Mouse (Mus musculus): ENCODE data around the gene Ehhadh.

DNA sequence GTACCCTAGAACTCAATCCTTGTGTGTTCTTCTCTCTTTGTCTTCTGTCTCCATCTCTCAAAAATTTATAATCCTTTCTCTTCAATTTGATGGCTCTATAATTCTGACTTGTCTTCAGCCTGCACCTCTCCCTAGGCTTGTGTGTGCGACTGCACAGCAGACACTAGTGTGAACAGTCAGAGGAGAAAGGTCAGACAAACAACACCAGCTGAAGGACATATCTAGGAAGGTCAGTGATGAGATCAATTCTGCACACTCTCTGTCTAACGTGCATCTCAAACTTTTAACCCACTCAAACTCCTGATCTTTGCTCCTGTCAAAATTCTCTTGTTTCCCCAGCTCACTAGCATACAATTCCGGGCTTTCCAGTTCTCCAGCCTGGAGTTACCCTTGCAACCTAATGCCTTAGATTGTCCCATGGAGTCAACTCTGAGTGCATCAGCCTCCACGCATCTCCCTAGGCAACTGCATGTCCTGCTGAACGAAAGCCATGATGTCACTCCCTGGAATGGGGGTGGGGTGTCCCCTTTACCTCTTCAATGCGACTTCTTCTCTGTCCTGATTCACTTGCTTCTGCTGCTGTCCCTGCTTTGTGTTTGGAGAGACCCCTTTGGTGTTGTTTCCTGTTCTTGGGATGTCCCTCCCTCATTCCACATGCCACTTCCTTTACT lies 25.7 kb upstream of the Ehhadh start:
- TF ChIP-seq CTCF (IDR thresholded peaks at IDR 0.05; ENCODE audit: low read depth, low read length) (no peak), GATA1 (IDR thresholded peaks at IDR 0.05; ENCODE audit: borderline replicate concordance, low read length) (no peak)
